Mouse (Mus musculus) CH12.LX (cell line): ENCODE measurements around the gene Stmnd1.

Source experiments
- CTCF ChIP-seq, 2 experiments: IDR thresholded peaks in 1 of 2; conservative IDR thresholded peaks in 1 of 2; 2 replicates each; pipeline ENCODE4 v1.5.1; 2011 to 2012; ENCODE audit warnings: low read depth in 2 of 2, low read length in 2 of 2, improper control_type of control experiment in 1 of 2, inconsistent platforms in 1 of 2, mild to moderate bottlenecking in 1 of 2, moderate library complexity in 1 of 2
- EP300 ChIP-seq: IDR thresholded peaks from 2 replicates; pipeline ENCODE4 v1.6.1; 2011; ENCODE audit warnings: low read length, improper control_type of control experiment
- HCFC1 ChIP-seq: IDR thresholded peaks from 2 replicates; pipeline ENCODE4 v1.6.1; 2012; ENCODE audit warnings: low read depth, mild to moderate bottlenecking, inconsistent platforms, low read length, improper control_type of control experiment
- MAFK ChIP-seq: IDR thresholded peaks from 2 replicates; pipeline ENCODE4 v1.6.1; 2011; ENCODE audit warnings: low read length, improper control_type of control experiment; ENCODE audit not compliant: insufficient replicate concordance
- MAX ChIP-seq: IDR thresholded peaks from 2 replicates; pipeline ENCODE4 v1.6.1; 2011; ENCODE audit warnings: low read length, improper control_type of control experiment
- NRF1 ChIP-seq: IDR thresholded peaks from 2 replicates; pipeline ENCODE4 v1.6.1; 2014; ENCODE audit warnings: low read depth, mild to moderate bottlenecking, inconsistent platforms, low read length, improper control_type of control experiment, moderate library complexity
- POLR2A ChIP-seq: IDR thresholded peaks from 2 replicates; pipeline ENCODE4 v1.6.1; 2011; ENCODE audit warnings: low read depth, mild to moderate bottlenecking, improper control_type of control experiment, low read length
- SMC3 ChIP-seq: IDR thresholded peaks from 2 replicates; pipeline ENCODE4 v1.6.1; 2011; ENCODE audit warnings: low read depth, low read length, improper control_type of control experiment
- UBTF ChIP-seq: IDR thresholded peaks from 2 replicates; pipeline ENCODE4 v1.6.1; 2012; ENCODE audit warnings: low read depth, mild to moderate bottlenecking, inconsistent platforms, low read length, improper control_type of control experiment, moderate library complexity
- USF2 ChIP-seq: conservative IDR thresholded peaks from 2 replicates; pipeline ENCODE4 v1.6.1; 2011; ENCODE audit warnings: low read depth, low read length, improper control_type of control experiment

GRCm38 (mm10) chr13:46272811-46273452, 589 bp upstream of the Stmnd1 start:
- TF ChIP-seq POLR2A (no peak), CTCF (conservative IDR thresholded peaks at IDR 0.05 in 1 of 2, IDR thresholded peaks at IDR 0.05 in 1 of 2; ENCODE audit: low read depth in 2 of 2, low read length in 2 of 2) (no peak), UBTF (no peak), SMC3 (no peak), USF2 (no peak), MAFK (no peak), HCFC1 (no peak), EP300 (no peak), MAX (no peak), NRF1 (no peak)
